In the genomic region with DNA sequence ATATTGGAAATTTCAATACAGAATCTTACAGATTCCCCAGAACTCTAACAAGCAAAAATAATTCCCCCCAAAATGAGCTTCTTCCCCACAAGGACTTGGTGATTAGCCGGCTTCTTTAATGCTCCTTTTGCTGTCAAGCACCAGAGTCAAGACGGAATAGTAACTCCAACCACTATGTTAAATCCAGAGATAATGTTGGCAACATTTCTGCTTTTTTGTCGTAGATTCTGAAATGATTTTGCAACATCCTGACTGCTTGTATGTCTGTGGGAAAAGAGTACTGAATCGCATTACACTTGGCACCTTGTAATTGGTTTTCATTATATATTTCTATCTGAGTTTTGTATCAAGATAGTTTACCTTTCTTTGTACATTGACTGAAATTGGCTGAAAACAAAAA, we compare ENCODE assay signal across 27 mouse cellular contexts.
A peak's percentile ranks its signal among the peaks of the same experiment; 100 is the strongest.
DNase-seq lines count a peak whose midpoint lies in the region; ATAC-seq and TF ChIP-seq lines count a peak whose summit lies in the region.
"Had no signal": no experiment of that assay in that cellular context is flagged by ENCODE, and none has a peak within 500 bp of the region (broad histone marks: within the 10 kb centered on the region; RNA-seq: fewer than 3 reads in every experiment).

No protein-coding gene starts in this region.

- ATAC-seq in megakaryocyte, adult 5-6 weeks (ENCODE audit: poor library complexity, severe bottlenecking) = peak; percentile 65
- no peak for ATAC-seq in midbrain, embryonic 15.5 days (replicated peaks)
- ATAC-seq: activated CD4-positive, CD25-positive, alpha-beta regulatory T cell, adult 4 months; CD4-positive, CD25-positive, alpha-beta regulatory T cell, adult 4 months; forebrain, embryonic 14.5 days; forebrain, embryonic 16.5 days; Patski had no signal

- H3K36me3 ChIP-seq in midbrain, embryonic 15.5 days (replicated peaks) = no peaks in the 10 kb centered on the region
- H3K36me3 ChIP-seq: embryonic facial prominence, embryonic 15.5 days; forebrain, embryonic 10.5 days; forebrain, embryonic 12.5 days; G1E had no signal

- peak overlapping the region; percentile 37; the same call in 1 of the 2 replicates for H3K27ac ChIP-seq in left cerebral cortex, adult 2 months
- H3K27ac ChIP-seq in bone marrow macrophage, adult 2 months (ENCODE audit: insufficient read depth, low read depth, low read length) = 0 out of 2 replicates have a peak overlapping the region, but pooled peaks have one; percentile 14
- H3K27ac ChIP-seq in midbrain, embryonic 15.5 days = no peak overlapping the region
- H3K27ac ChIP-seq: embryonic facial prominence, embryonic 13.5 days; embryonic facial prominence, embryonic 15.5 days; forebrain, embryonic 10.5 days; forebrain, embryonic 12.5 days had no signal

- no peaks in the 10 kb centered on the region for H3K9me3 ChIP-seq in midbrain, embryonic 15.5 days
- H3K9me3 ChIP-seq: embryonic facial prominence, embryonic 13.5 days; embryonic facial prominence, embryonic 15.5 days; forebrain, embryonic 10.5 days; forebrain, embryonic 12.5 days; G1E had no signal

- no peaks in the 10 kb centered on the region for H3K27me3 ChIP-seq in midbrain, embryonic 15.5 days (replicated peaks)
- H3K27me3 ChIP-seq: CH12.LX; embryonic facial prominence, embryonic 13.5 days; embryonic facial prominence, embryonic 15.5 days; forebrain, embryonic 12.5 days had no signal

- no peak for TF ChIP-seq POLR2A in bone marrow macrophage, adult 2 months (IDR thresholded peaks at IDR 0.05; ENCODE audit: borderline replicate concordance, low read depth, low read length)

- H3K4me2 ChIP-seq in midbrain, embryonic 15.5 days = no peak overlapping the region
- H3K4me2 ChIP-seq: embryonic facial prominence, embryonic 13.5 days; embryonic facial prominence, embryonic 15.5 days; forebrain, embryonic 12.5 days had no signal

- H3K9ac ChIP-seq in midbrain, embryonic 15.5 days = no peak overlapping the region
- H3K9ac ChIP-seq: embryonic facial prominence, embryonic 13.5 days; embryonic facial prominence, embryonic 15.5 days; forebrain, embryonic 12.5 days had no signal

- TF ChIP-seq CTCF in left cerebral cortex, adult 2 months (IDR thresholded peaks at IDR 0.05) = no peak
- TF ChIP-seq CTCF in bone marrow macrophage, adult 2 months (IDR thresholded peaks at IDR 0.05; ENCODE audit: low read depth, low read length) = no peak

- H3K4me3 ChIP-seq in left cerebral cortex, adult 2 months = no peak overlapping the region
- H3K4me3 ChIP-seq in bone marrow macrophage, adult 2 months (ENCODE audit: insufficient read depth, low read length) = no peak overlapping the region
- H3K4me3 ChIP-seq in midbrain, embryonic 15.5 days = no peak overlapping the region
- H3K4me3 ChIP-seq: embryonic facial prominence, embryonic 13.5 days; embryonic facial prominence, embryonic 15.5 days; erythroblast, embryonic 14.5 days; forebrain, embryonic 10.5 days; forebrain, embryonic 12.5 days had no signal

- WGBS in midbrain, embryonic 15.5 days = 89% methylated on average over 4 of the region's 4 CpGs

- peaks cover 10% of the 10 kb centered on the region for H3K4me1 ChIP-seq in bone marrow macrophage, adult 2 months (ENCODE audit: control insufficient read depth, insufficient read depth, low read length)
- H3K4me1 ChIP-seq in midbrain, embryonic 15.5 days = no peaks in the 10 kb centered on the region
- H3K4me1 ChIP-seq: embryonic facial prominence, embryonic 13.5 days; embryonic facial prominence, embryonic 15.5 days; forebrain, embryonic 10.5 days had no signal

- DNase-seq in left cerebral cortex, adult 2 months (ENCODE audit: extremely low spot score in 1 of 2, low spot score in 2 of 2) = no peak
- DNase-seq in left cerebral cortex, adult 11 months (ENCODE audit: low spot score) = no peak
- no peak for DNase-seq in heart, postnatal 4 days
- DNase-seq in cerebellum, adult 11 months = no peak
- DNase-seq: adrenal gland, adult 8-10 months; adrenal gland, postnatal 25 days; B cell, adult 2 months; cerebellum, adult 18-20 months; cerebellum, adult 8-10 months; cerebellum, adult 9-11 months; cerebellum, postnatal 36 days; embryo, embryonic 11 days had no signal

- intact Hi-C loops in left cerebral cortex, adult 2 months (cut with DNase I) = no loop called here
